Mouse (Mus musculus) urinary bladder, postnatal 10 days (tissue): ENCODE data around the gene Gm20388.

Experiments
- DNase-seq: peaks from one replicate; pipeline ENCODE4 v3.0.0; 2022; ENCODE audit warnings: low spot score

Gm20388 gene

DNA sequence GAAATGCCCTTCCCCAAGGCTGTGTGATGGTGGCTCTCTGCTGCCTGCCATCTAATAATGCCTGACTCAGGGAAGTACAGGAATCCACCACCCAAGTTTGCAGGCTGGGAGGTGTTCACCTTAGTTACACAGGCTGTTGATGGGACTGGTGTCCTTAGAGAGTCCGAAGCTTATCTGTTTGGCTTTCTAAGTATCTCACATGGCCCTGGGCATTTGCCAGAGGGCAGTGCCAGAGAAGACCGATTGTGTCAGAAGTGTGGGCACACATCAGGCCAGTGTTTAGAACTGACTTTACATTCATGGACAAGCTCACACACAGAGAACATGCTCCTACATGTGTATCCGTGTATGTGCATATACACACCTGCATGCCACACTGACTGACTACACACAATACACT is 1300.0 kb downstream of the Gm20388 start:
- no peak for DNase-seq

DNA sequence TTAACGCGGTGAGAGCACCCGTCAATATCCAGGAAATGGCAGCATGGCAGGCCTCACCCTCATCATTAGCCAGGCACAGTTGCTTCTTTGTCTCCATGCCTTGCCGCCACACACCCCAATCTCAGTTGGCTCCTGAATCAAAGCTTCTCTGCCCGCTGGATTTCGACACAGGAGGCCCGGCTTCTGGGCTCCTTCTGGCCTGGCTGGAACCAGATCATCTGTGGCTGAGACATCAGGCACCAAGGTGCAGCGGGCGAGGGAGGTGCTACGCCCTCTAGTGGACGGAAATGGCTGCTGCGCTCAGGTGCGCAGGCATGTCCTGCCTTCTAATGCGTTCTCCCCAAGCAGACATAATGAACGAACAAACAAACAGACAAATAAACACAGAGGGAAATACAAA is 1302.6 kb downstream of the Gm20388 start:
- DNase-seq = no peak

DNA sequence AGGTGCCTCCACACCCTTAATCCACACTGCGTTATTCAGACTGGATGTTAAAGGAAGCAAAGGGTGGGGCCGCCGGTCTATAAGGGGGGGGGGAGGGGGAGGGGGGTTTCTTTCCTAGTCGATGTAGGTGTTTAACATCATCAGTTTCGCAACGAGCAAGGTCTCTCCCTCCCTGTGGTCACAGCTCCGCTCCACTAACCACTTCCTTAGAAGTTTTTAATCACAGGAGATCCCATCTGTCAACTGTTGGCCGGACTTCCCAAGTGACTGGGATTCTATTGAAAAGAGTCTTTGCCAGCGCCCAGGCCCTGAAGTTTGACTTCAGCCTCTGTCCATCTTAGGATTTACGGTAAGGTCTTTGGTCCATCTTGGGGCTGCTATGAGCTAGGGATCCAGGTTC is 1303.0 kb downstream of the Gm20388 start:
- no peak for DNase-seq

DNA sequence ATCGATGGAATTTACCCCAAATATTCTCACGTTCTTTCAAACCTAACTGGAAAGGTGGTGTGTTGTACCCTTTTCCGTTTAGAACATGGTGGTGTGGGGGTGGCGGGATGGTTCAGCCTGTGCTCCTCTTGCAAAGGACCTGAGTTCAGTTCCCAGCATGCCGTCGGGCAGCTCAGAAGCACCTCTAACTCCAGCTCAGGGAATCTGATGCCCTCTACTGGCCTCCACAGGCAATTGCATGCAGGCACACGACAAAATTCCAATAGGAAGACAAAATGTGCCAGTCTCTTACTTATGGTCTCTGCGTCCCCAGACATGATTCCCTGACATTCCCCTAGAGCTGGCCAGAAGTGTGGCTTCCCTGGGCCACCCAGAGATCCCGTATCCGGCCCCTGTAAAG is 1304.3 kb downstream of the Gm20388 start:
- no peak for DNase-seq

DNA sequence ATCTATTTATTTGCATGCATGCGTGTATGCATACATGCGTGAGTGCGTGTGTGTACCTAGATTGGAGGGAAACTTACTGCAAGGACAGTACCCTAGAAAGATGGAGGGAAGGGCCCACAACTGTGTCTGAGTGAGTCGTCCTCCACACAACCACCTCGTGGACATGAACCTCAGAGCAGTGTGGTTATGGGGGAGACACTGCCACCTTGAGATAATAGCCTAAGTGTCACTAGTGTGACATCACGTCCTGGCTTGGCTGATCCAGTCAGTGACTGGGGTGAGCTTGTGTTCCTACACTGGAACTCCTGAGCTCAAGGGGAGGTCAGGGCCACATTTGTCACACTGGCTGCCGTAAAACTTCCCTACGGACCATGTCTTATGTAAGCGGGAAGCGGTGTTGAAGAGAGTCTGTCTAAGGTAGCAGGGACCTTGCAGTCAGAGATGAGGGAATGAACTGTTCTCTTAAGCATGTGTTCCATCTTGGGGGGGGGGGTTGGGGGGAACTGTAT is 1305.9 kb downstream of the Gm20388 start:
- no peak for DNase-seq

DNA sequence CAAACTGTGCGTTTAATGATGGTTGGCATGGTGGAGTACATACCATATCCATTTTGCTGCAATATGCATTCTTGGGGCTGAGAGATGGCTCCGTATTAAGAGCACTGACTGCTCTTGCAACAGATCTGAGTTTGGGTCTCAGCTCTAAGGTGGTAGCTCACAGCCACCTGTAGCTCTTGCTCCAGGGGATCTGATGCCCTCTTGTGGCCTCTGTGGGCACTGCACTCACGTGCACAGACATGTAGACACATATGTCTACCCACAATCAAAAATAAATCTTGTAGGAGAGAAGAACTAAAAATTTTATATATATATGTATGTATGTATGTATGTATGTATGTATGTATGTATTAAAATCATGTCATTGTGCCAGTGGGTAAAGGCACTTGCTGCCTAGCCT is 1307.8 kb downstream of the Gm20388 start:
- no peak for DNase-seq

DNA sequence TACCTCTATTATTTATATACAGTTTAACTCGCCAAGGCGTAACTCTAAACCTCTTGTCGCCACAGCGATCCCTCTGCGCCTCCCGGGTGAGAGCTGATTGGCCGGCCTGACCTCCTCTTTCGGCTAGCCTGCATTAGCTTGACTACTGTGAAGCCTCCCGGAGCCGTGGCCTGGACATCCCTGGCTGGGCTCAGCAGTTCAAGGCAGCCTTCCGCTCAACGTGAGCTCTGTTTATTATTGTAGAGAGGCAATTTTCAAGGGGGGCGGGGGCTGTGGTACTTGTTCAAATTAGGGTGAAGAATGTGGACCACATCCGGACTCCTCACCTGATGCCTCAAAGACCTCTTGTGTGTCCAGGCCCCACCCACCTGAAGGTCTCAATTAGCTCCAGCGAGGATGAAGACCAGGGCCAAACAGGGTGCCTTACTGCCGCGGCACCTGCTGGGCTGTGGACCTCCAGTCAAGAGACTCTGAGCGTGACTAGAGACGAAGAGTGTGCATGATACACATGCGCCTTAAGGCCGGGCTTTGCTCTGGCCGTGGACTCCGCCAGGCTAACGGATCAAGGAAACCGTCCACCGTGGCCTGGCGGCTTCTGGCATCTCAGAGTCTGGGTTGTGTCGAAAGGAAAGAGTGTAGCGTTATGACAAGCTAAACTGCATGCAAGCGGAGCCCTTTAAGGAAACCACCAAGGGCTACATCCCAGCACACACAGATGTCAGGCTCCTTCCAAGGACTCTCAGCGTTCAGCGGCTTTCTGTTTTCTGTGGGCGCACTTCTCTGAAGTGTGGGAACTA is 1309.7 kb downstream of the Gm20388 start:
- DNase-seq = no peak

DNA sequence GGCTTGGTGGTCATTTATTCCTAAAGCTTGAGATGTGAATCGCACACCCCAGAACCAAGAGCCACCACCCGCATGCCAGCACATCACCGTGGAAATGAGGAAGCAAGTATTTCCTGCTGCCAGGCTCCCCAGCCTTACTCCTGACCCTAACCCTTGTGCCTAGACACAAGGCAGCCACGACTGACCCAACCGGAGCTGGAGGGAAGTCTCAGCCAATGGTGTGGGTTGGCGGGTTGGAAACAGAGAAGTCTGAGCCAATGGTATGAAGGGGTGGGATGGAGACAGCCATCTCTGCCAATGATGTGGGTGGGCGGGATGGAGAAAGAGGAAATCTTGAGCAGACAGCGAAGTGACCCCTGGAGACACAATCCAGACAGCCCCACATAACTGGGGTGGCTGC is 1314.1 kb downstream of the Gm20388 start:
- DNase-seq = no peak

DNA sequence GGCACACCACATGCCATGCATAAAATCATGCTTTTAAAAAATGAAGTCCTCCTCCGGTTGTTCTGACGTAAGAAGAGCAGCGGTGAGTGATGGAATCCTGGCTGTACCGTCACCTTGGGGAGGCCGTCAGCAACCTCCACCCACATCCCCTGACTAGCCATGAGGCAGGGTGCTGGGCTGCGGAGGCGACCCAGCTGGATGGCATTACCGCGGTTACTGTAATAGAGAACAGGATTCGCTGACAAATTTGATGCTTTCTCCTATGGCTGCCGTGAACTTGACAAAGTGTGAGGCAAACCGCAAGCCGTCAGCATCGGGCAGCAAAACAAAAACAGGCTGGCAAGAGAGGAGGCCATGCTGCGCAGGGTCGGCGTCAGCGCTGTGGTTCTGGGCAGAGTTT is 1317.1 kb downstream of the Gm20388 start:
- DNase-seq = no peak

DNA sequence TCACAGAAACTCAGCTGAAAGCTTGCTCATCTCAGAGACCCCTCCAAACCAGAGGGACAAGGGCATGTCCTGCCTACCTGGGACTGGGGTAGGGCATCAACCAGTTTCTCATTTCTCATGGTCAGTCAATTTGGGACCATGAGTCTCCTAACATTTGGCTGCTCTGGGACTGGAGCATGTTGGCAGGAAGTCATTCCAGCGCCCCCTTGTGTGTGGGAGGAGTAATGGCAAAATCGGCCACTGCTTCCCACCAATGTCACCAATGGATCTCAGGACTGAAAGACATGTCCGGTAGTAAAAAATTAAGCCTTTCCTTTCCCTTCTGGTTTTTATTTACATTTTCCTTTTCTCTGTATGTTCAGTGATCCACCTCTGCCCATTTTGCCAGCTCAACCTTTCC is 1318.3 kb downstream of the Gm20388 start:
- DNase-seq = no peak

DNA sequence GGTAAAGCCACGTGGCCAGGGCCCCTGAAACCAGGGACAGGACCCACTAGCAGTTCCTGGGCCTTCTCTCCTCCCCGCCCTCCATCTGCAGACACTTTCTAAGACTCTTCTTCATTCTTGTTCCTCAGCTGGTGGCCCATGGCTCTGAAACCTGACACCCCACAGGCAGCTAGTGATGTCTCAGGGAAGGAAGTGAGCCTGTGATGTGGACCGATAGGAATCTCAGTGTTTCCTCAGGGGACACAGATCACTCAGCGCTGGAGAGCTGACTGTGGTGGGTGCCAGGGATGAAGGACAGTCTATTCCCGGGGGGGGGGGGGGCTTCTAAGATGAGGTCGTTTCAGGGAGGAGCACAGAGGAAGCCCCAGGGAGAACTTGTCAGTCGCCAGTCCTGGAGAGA is 1318.9 kb downstream of the Gm20388 start:
- no peak for DNase-seq

DNA sequence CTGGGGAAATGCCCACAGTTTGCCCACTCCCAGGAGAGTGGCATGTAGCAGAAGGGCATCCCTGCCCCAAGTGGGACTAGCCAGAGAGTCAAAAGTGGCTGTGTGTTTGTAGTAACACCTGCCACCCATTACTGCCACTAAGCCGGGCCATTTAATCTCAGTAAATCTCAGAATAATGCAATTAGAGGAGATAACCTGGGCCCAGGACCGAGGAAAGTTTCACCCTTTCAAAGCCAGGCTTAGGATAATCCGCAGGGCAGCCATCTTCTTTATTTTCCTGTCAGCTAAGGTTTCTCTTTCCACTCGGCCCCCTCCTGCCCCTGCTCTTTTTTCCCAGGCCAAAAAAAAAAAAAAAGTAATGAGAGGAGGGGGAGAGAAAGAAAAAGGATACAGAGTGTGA is 1322.6 kb downstream of the Gm20388 start:
- DNase-seq = no peak

DNA sequence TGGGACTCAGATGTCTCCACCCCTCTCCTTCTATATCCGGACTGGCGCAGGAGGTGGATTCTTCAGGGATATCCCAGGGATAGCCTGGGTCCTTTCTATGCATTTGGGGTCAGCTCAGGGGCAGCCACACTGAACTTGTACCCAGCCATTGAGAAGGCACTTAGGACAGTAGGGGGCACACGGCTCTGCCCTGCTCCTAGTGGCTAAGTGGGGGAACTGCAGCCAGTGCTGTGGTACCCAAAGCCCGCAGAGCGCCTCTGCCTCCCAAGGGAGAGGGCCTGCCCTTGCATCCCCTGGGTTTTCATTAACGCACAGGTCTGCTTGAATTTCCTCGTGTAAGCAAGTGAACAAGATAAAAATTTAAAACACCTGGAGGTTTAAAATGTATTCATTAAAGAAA is 1324.3 kb downstream of the Gm20388 start:
- no peak for DNase-seq

DNA sequence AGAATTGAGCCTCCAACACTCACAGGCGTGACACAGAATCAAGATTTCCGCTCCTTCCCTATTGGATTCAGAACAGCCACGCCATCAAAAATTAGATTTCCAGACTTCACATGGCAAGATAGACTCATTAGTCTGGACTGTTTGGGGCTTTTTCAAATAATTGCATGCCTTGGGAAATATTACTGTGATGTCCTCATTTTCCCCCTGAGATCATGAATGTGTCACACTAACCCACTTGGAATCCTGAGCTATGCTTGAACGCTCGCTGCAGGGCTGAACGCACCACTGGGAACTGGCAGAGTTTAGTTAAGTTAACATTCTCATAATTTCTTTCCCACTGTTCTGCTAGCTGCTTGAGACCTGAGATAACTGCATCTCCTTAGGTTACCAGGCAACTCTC is 1329.0 kb downstream of the Gm20388 start:
- DNase-seq = no peak

DNA sequence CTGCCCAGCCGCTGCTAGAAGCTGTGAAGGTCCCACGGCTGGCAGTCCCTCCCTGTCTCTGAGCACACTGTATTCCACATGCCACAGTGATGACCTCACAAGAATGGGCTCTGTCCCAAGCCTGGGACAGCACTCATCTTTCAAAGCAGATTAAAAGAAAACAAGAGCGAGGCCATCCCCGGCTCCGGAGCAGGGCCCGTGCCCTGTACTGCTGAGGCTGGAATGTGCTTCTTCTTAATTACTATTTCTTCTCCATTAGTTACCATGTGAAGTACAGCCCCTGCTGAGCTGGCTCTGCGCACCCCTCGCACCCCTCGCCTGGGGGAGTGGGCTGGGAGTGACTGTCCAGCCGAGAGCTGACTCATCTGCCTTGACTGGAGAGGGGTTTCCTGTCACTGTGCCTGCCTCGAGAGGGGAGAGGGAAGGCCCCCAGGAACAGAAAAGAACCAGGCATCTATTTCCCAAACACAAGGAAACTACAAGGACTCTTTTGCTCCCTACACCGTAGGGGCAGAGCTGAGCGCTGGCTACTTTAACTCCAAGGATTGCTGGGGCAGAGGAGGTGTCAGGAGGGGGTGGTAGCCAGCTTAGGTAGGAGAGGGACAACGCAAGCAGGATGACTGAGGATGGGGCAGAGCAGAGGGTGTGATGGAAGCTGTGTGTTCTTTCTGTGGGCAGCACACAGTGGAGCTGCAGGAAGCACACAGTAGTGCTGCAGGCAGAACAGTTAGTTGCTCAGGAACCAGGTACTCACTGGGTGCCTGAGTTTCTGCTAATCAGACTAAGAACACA is 1331.3 kb downstream of the Gm20388 start:
- no peak for DNase-seq

DNA sequence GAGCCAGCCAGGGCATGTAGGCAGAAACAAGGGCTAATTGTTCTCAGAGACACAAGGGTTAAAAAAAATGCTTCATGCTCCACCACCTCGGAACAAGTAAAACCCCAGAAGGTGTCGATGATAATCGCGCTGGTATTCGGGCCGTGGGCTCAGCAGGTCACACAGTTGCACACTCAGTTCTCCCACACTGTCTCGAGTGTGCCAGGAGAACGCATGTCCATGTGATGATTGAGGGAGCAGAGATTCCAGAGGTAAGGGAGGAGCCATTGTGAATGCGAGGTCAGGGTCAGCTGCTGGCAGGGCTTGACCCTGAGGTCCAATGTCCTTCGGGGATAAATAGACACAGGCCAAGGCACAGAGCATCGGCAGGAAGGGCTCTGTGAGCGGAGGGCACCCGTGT is 1332.0 kb downstream of the Gm20388 start:
- DNase-seq = no peak

DNA sequence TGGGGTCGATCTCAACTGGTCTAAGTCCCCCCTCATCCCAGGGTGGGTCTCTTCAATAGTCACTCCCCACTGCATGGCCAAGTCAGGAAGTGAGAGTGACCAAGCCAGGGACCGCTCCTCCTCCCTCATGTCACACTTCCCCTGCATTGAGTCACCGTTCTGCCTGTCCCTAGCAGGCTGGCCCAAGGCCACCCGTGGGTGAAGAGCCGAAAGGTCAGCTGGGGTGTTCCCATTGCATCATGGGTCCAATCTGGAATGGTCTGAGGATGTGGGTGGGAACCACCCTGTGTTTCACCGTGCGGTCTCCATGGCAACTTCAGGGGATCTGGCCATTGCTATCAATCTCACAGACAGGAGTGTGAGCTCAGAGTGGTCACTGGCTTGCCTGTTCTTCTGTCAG is 1338.2 kb downstream of the Gm20388 start:
- DNase-seq = no peak

DNA sequence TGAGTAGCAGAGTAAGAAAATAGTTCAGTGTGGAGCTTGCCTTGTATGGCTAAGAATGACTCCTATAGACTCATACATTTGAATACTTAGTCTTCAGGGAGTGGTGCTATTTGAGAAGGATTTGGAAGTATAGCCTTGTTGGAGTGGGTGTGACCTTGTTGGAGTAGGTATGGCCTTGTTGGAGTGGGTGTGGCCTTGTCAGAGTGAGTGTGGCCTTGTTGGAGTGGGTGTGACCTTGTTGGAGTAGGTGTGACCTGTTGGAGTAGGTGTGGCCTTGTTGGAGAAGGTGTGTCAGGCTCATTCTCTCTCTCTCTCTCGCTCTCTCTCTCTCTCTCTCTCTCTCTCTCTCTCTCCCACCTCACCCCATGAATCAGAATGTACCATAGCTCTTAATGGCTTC is 1338.8 kb downstream of the Gm20388 start:
- DNase-seq = no peak

DNA sequence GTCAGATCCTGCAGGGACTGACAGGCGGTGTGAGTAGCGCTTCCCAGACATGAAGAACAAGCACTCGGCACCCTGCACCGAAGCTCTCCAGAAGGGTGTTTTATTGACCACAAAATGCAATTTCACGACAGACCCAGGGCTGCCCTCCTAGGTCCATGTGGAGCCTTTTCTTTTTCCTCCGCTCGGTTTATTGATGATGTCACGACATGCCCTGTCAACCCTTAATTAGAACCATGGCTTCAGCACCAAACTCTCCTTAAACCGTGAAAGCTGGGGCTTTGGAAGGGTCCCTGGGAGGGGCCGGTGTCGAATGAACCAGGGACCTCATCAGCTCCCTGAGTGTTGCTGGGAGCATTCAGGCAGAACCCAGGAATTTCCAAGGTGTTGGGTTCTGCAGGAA is 1340.4 kb downstream of the Gm20388 start:
- no peak for DNase-seq

DNA sequence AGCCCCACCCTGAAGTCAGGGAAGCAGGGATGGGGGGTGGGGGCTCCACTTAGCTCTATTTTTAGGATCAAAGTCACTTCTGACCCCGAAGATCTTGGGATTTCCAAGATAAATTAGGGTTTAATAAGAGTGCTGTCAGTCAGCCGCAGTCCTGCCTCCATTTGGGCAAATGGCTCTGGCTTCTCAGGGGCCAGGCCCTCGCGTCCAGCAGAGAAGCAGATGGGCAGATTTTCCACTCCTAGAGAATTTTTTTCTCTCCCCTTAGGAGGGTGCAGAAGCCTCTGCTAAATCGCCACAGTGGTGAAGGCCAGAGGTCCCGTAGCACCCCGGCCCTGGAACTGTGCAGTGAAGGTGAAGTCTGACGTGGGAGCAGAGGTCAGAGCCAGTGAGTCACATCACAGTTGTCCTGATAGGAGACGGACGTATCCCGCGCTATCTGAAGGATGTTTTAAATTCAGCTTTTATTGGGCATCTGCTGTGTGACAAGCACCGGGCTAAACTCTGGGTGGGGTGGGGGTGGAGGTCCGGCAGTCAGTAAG is 1345.2 kb downstream of the Gm20388 start:
- DNase-seq = no peak

DNA sequence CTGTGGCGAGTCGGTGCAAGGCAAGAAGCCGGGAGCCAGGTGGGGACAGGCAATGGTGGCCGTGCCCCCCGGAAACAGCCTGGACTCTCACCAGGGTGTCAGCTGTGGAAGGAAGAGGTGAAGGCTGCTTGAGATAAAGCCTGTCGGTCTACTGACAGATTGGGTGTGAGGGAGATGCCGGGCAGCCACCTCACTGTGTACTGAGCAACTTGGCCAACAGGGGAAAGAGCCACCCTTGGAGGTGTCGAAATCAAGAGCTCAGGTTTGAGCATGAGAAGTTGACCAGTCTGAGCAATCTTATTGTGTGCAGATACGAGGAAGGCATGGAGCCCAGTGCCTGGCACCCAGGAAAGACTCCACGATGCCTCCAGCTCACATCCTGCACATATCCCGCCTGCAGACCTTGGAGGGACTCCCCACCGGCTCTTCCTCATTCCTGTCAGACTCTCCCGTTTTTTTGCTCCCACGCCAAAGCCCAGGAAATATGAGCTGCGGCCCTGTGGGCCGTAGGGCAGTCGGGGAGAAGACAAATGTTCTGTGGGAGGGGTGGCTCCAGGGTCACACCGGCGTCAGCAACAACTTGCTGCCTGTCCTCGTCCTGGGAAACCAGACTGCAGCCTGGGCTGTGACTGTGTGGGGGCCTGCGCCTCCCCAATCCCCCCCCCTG is 1347.6 kb downstream of the Gm20388 start:
- no peak for DNase-seq

DNA sequence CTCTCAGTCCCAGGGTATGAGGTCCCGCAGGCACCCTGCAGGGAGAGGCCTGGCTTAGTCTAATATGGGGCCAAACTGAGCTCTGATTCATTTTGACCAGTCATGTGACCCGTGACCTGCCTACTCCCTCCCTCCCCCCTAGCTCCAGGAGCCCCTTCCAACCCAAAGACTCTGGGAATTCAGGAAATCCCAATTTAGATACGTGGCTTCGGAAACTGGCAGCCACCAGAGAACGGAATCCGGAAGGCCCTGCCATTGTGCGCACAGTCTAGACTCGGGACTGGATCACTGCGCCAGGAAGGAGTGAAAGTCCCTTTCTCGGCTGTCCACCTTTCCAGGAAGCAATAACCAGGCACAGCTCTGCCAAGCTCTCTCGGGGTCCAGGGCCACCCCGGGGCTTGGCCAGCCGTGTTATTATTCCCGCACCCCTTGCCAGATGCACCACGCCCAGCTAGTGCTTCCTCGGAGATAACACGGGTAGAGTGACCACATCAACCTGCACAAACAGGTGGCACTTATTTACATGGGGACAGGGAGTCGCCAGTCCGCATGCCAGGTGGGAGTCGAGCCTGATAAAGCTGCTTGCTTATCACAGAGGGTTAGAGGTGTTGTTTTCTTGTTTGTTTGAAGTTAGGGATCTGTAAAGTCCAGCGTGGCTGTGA is 1352.2 kb downstream of the Gm20388 start:
- DNase-seq = no peak
